Mouse (Mus musculus): ENCODE data around the gene BC061237. TPM values are rescaled to one million over a fixed set of nuclear protein-coding genes. Genes with fewer than 3 reads are reported as not detected.
"Not testable (repeated sequence)": the region's sequence is repeated elsewhere in the genome, so short reads cannot be mapped to it uniquely, and the experiment has no call there.

Gene BC061237
- total RNA-seq (2014; fragmentation: Nextera tagmentation), result not detected in 2 replicates
- not detected in 2 replicates for total RNA-seq (2017)

DNA sequence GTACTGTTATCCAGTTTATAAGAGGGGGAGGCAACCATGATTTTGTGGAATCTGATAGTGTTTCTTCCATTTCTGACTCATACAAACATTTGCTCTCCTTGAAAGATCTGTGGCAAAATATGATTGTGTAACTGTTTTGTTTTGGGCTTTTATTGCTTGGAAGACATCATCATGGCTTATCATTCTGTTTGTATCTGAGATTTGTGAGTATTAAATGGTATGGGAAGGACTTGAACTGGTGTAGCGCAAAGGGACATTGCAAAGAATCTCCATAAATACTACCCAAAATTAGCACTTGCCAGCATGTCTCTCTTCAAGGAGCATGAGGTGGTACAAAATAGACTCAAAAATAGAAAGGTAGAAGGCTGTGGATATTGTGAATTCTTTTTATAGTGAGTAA, at the start of gene BC061237:
BC061237 (plus strand) TSS at position 301 of the 400 bp plus-strand sequence.
- not testable (repeated sequence) for ATAC-seq (replicated peaks; ENCODE audit: low FRiP score, low TSS enrichment, poor library complexity, severe bottlenecking)

DNA sequence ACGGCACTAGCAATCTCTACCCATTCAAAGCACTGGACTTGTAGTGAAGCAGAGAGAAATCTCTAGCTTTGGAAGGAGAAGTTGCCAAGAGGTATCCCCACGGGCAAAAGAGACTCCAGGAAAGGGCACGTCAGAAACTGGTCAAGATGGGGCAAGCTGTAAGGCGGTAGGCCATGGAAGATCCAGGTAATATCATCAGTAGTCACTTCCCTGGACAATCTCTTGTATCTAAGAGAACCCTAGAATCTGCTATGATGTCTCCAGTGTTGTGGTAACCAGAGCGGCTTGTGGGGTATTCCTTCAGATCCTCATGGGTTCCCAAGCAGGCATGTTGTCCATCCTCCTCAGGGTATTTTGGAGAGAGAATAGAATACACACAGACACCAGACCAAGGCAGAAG, 25.7 kb downstream of the BC061237 start, which contains the start of gene Gm17093:
Gm17093 (plus strand) TSS at position 301 of the 400 bp plus-strand sequence.
- ATAC-seq (replicated peaks; ENCODE audit: low FRiP score, low TSS enrichment, poor library complexity, severe bottlenecking), result not testable (repeated sequence)

DNA sequence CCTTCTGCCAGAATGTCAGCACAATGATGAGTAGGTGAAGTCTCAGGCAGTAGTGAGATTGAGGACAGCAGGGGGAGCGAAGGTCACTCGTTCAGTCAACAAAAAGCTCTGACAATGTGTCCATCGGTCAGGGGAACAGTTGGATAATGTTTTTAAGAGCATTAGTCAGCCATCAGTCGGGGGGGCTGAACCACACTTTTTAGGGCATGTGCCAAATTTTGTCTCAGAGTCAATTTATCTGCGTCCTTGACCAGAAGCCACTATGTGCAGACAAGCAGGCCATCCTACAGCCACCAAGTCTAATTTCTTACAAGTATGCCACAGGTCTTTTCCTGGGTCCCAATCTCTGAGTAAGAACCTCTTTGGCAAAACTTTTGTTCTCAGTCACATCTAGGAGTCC, 55.7 kb downstream of the BC061237 start:
- not testable (repeated sequence) for ATAC-seq (replicated peaks; ENCODE audit: low FRiP score, low TSS enrichment, poor library complexity, severe bottlenecking)

Other genes starting within 250 kb of the BC061237 start
- not detected in 2 replicates for gene Gm8220, start 206.9 kb upstream of the BC061237 start, total RNA-seq (2014; fragmentation: Nextera tagmentation)
- not detected in 2 replicates for gene Gm8220, start 206.9 kb upstream of the BC061237 start, total RNA-seq (2017)
- not detected in 2 replicates for gene Gm5930, start 153.9 kb upstream of the BC061237 start, total RNA-seq (2014; fragmentation: Nextera tagmentation)
- gene Gm5930, start 153.9 kb upstream of the BC061237 start, total RNA-seq (2017), result not detected in 2 replicates
- not detected in 2 replicates for gene Gm8229, start 127.1 kb upstream of the BC061237 start, total RNA-seq (2014; fragmentation: Nextera tagmentation)
- gene Gm8229, start 127.1 kb upstream of the BC061237 start, total RNA-seq (2017), result not detected in 2 replicates
- not detected in 2 replicates for gene Gm3371, start 81.8 kb upstream of the BC061237 start, total RNA-seq (2014; fragmentation: Nextera tagmentation)
- gene Gm3371, start 81.8 kb upstream of the BC061237 start, total RNA-seq (2017), result not detected in 2 replicates
- not detected in 2 replicates for gene Gm8232, start 58.8 kb upstream of the BC061237 start, total RNA-seq (2014; fragmentation: Nextera tagmentation)
- gene Gm8232, start 58.8 kb upstream of the BC061237 start, total RNA-seq (2017), result not detected in 2 replicates
- not detected in 2 replicates for gene Gm17093, start 25.8 kb downstream of the BC061237 start, total RNA-seq (2014; fragmentation: Nextera tagmentation)
- gene Gm17093, start 25.8 kb downstream of the BC061237 start, total RNA-seq (2017), result not detected in 2 replicates
- not detected in 2 replicates for gene Gm8247, start 90.7 kb downstream of the BC061237 start, total RNA-seq (2014; fragmentation: Nextera tagmentation)
- not detected in 2 replicates for gene Gm8247, start 90.7 kb downstream of the BC061237 start, total RNA-seq (2017)
- not detected in 2 replicates for gene Gm5624, start 135.5 kb downstream of the BC061237 start, total RNA-seq (2014; fragmentation: Nextera tagmentation)
- not detected in 2 replicates for gene Gm5624, start 135.5 kb downstream of the BC061237 start, total RNA-seq (2017)
- not detected in 2 replicates for gene Gm8257, start 214.0 kb downstream of the BC061237 start, total RNA-seq (2014; fragmentation: Nextera tagmentation)
- gene Gm8257, start 214.0 kb downstream of the BC061237 start, total RNA-seq (2017), result not detected in 2 replicates

Data from megakaryocyte-erythroid progenitor cell, adult 5-6 weeks (primary cell).